Mouse (Mus musculus): ENCODE data around the gene Slc22a1. TPM values are rescaled to one million over a fixed set of nuclear protein-coding genes. Genes with fewer than 3 reads are reported as not detected.
A peak's percentile ranks its signal among the peaks of the same experiment; 100 is the strongest.

The Slc22a1 gene
- polyA plus RNA-seq, 1 experiment from 2014 or later, result 1.6 TPM

GRCm38 (mm10) chr17:12710976-12711375 is 35.3 kb upstream of the Slc22a1 start:
- TF ChIP-seq CTCF (IDR thresholded peaks at IDR 0.05) (no peak), EP300 (IDR thresholded peaks at IDR 0.05) (no peak)
- ATAC-seq, result no peak

GRCm38 (mm10) chr17:12710050-12710780 is 34.6 kb upstream of the Slc22a1 start:
- DNase-seq (ENCODE audit: low spot score) (no peak), ATAC-seq (no peak)
- peaks cover 33% of the 10 kb centered on the region; the same call in 1 of the 2 replicates for H3K36me3 ChIP-seq (ENCODE audit: insufficient read depth, low read length)
- no peak overlapping the region for H3K9ac ChIP-seq (replicated peaks; ENCODE audit: low read depth)
- 78% methylated on average over 13 of the region's 13 CpGs for WGBS
- no peak overlapping the region for H3K27ac ChIP-seq (ENCODE audit: low read length)
- TF ChIP-seq CTCF (IDR thresholded peaks at IDR 0.05) (no peak), EP300 (IDR thresholded peaks at IDR 0.05) (no peak)
- no peak overlapping the region for H3K4me3 ChIP-seq (ENCODE audit: low read depth, low read length)
- no peak overlapping the region for H3K4me2 ChIP-seq (replicated peaks; ENCODE audit: low read depth, low read length)
- H3K9me3 ChIP-seq (ENCODE audit: low read length), result no peaks in the 10 kb centered on the region
- peaks cover 4% of the 10 kb centered on the region; the same call in 1 of the 2 replicates for H3K4me1 ChIP-seq (ENCODE audit: insufficient read depth, low read depth, low read length)
- H3K27me3 ChIP-seq (replicated peaks; ENCODE audit: insufficient read depth, low read length), result no peaks in the 10 kb centered on the region

More at GRCm38 (mm10) chr17:12710976-12711375, 35.3 kb upstream of the Slc22a1 start:
- H3K4me1 ChIP-seq (ENCODE audit: insufficient read depth, low read depth, low read length), result peaks cover 4% of the 10 kb centered on the region; the same call in 1 of the 2 replicates
- no peaks in the 10 kb centered on the region for H3K9me3 ChIP-seq (ENCODE audit: low read length)
- H3K27me3 ChIP-seq (replicated peaks; ENCODE audit: insufficient read depth, low read length), result no peaks in the 10 kb centered on the region
- H3K36me3 ChIP-seq (ENCODE audit: insufficient read depth, low read length), result peaks cover 33% of the 10 kb centered on the region; the same call in 1 of the 2 replicates
- H3K9ac ChIP-seq (replicated peaks; ENCODE audit: low read depth), result no peak overlapping the region
- no peak for DNase-seq (ENCODE audit: low spot score)
- H3K4me3 ChIP-seq (ENCODE audit: low read depth, low read length), result no peak overlapping the region
- no peak overlapping the region for H3K4me2 ChIP-seq (replicated peaks; ENCODE audit: low read depth, low read length)
- no peak overlapping the region for H3K27ac ChIP-seq (ENCODE audit: low read length)
- 94% methylated on average over 2 of the region's 2 CpGs for WGBS

GRCm38 (mm10) chr17:12708398-12708797 is 32.8 kb upstream of the Slc22a1 start:
- H3K9me3 ChIP-seq (ENCODE audit: low read length), result no peaks in the 10 kb centered on the region
- H3K36me3 ChIP-seq (ENCODE audit: insufficient read depth, low read length), result peaks cover 33% of the 10 kb centered on the region; the same call in 1 of the 2 replicates
- H3K4me3 ChIP-seq (ENCODE audit: low read depth, low read length), result no peak overlapping the region
- no peak overlapping the region for H3K9ac ChIP-seq (replicated peaks; ENCODE audit: low read depth)
- no peak overlapping the region for H3K4me2 ChIP-seq (replicated peaks; ENCODE audit: low read depth, low read length)
- 76% methylated on average over 3 of the region's 3 CpGs for WGBS
- no peak for TF ChIP-seq CTCF (IDR thresholded peaks at IDR 0.05)
- TF ChIP-seq EP300 (IDR thresholded peaks at IDR 0.05), result no peak
- DNase-seq (ENCODE audit: low spot score), result no peak
- no peak for ATAC-seq
- no peak overlapping the region for H3K27ac ChIP-seq (ENCODE audit: low read length)
- peaks cover 4% of the 10 kb centered on the region; the same call in 1 of the 2 replicates for H3K4me1 ChIP-seq (ENCODE audit: insufficient read depth, low read depth, low read length)
- no peaks in the 10 kb centered on the region for H3K27me3 ChIP-seq (replicated peaks; ENCODE audit: insufficient read depth, low read length)

- ATAC-seq (peak; percentile 72), DNase-seq (ENCODE audit: low spot score) (peak; percentile 19)
- no peak overlapping the region for H3K9ac ChIP-seq (replicated peaks; ENCODE audit: low read depth)
- H3K9me3 ChIP-seq (ENCODE audit: low read length), result no peaks in the 10 kb centered on the region
- no peak for TF ChIP-seq CTCF (IDR thresholded peaks at IDR 0.05)
- no peak for TF ChIP-seq EP300 (IDR thresholded peaks at IDR 0.05)
- no peak overlapping the region for H3K4me2 ChIP-seq (replicated peaks; ENCODE audit: low read depth, low read length)
- H3K4me1 ChIP-seq (ENCODE audit: insufficient read depth, low read depth, low read length), result peaks cover 4% of the 10 kb centered on the region; the same call in 1 of the 2 replicates
- 42% methylated on average over 10 of the region's 10 CpGs for WGBS
- no peak overlapping the region for H3K4me3 ChIP-seq (ENCODE audit: low read depth, low read length)
- H3K27me3 ChIP-seq (replicated peaks; ENCODE audit: insufficient read depth, low read length), result no peaks in the 10 kb centered on the region
- no peak overlapping the region for H3K27ac ChIP-seq (ENCODE audit: low read length)
- peaks cover 35% of the 10 kb centered on the region; the same call in 1 of the 2 replicates for H3K36me3 ChIP-seq (ENCODE audit: insufficient read depth, low read length)
These were observed 31.0 kb upstream of the Slc22a1 start for GRCm38 (mm10) chr17:12706590-12707049.

DNA sequence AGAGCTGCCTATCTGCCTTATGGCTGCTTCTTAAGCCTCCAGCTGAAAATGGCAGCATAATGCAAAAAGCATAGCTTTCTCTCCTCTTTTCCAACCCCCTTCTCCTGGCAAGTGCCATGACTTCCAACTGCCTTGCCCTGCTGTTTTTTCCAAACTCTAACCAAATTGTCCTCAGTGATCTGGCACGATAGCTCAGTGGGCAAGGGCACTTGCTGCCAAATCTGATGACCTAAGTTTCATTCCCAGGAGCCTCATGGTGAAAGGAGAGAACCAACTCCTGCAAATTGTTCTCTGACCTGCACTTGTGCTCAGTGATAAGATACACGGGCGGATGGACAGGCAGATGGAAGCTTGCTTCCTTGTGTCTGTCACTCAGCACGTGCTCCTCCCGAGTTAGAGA is 27.3 kb upstream of the Slc22a1 start:
- no peak overlapping the region for H3K4me3 ChIP-seq (ENCODE audit: low read depth, low read length)
- TF ChIP-seq CTCF (IDR thresholded peaks at IDR 0.05), result no peak
- TF ChIP-seq EP300 (IDR thresholded peaks at IDR 0.05), result no peak
- H3K27me3 ChIP-seq (replicated peaks; ENCODE audit: insufficient read depth, low read length), result no peaks in the 10 kb centered on the region
- H3K9ac ChIP-seq (replicated peaks; ENCODE audit: low read depth), result no peak overlapping the region
- 79% methylated on average over 5 of the region's 5 CpGs for WGBS
- H3K9me3 ChIP-seq (ENCODE audit: low read length), result no peaks in the 10 kb centered on the region
- DNase-seq (ENCODE audit: low spot score) (no peak), ATAC-seq (no peak)
- no peak overlapping the region for H3K27ac ChIP-seq (ENCODE audit: low read length)
- peaks cover 29% of the 10 kb centered on the region; the same call in 1 of the 2 replicates for H3K36me3 ChIP-seq (ENCODE audit: insufficient read depth, low read length)
- H3K4me1 ChIP-seq (ENCODE audit: insufficient read depth, low read depth, low read length), result peaks cover 4% of the 10 kb centered on the region; the same call in 1 of the 2 replicates
- H3K4me2 ChIP-seq (replicated peaks; ENCODE audit: low read depth, low read length), result no peak overlapping the region

DNA sequence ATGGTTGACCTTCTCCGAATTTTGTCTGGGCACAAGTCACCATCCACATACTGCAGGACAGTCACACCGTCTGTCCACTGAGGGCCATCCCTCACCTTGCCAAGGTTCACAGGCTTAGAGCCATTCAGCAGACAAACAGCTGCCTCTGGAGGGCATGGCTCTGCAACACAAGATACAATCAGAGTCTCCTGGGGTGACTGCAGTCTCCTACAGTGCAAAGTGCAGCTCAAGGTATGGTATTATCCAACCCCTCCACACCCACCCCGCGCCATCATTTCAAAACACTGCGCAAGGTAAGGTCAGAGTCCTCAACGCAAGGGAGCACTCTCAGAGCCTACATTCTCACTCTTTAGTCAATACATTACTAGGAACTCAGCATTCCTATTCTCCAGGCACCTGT is 24.7 kb upstream of the Slc22a1 start:
- no peak overlapping the region for H3K4me2 ChIP-seq (replicated peaks; ENCODE audit: low read depth, low read length)
- ATAC-seq (no peak), DNase-seq (ENCODE audit: low spot score) (no peak)
- no peak overlapping the region for H3K27ac ChIP-seq (ENCODE audit: low read length)
- H3K27me3 ChIP-seq (replicated peaks; ENCODE audit: insufficient read depth, low read length), result no peaks in the 10 kb centered on the region
- H3K36me3 ChIP-seq (ENCODE audit: insufficient read depth, low read length), result peaks cover 34% of the 10 kb centered on the region
- no peak overlapping the region for H3K9ac ChIP-seq (replicated peaks; ENCODE audit: low read depth)
- no peaks in the 10 kb centered on the region for H3K9me3 ChIP-seq (ENCODE audit: low read length)
- H3K4me1 ChIP-seq (ENCODE audit: insufficient read depth, low read depth, low read length), result no peaks in the 10 kb centered on the region
- H3K4me3 ChIP-seq (ENCODE audit: low read depth, low read length), result no peak overlapping the region
- WGBS, result 94% methylated on average over 6 of the region's 6 CpGs
- TF ChIP-seq EP300 (IDR thresholded peaks at IDR 0.05), result no peak
- TF ChIP-seq CTCF (IDR thresholded peaks at IDR 0.05), result no peak
